Mouse (Mus musculus) liver, embryonic 16.5 days (tissue): ENCODE measurements around the gene Fgf9. TPM values are rescaled to one million over a fixed set of nuclear protein-coding genes. Genes with fewer than 3 reads are reported as not detected.

Source experiments
- ATAC-seq: fragments of 200-750 bp; cut with Nextera tagmentation; 2 replicates; pipeline ENCODE4 v1.8.0; 2017; ENCODE audit warnings: low read depth, mild to moderate bottlenecking, moderate number of reproducible peaks, moderate library complexity
- H3K27ac ChIP-seq: fragments of 300-500 bp; sonication (generic); 2 replicates; pipeline ENCODE4 v1.5.1; 2014; ENCODE audit warnings: mild to moderate bottlenecking, low read length
- H3K27me3 ChIP-seq: fragments of 300-500 bp; sonication (generic); 2 replicates; pipeline ENCODE4 v1.6.1; 2014; ENCODE audit warnings: low read depth, low read length, mixed read lengths; ENCODE audit not compliant: control insufficient read depth, insufficient read depth
- H3K36me3 ChIP-seq: fragments of 300-500 bp; sonication (generic); 2 replicates; pipeline ENCODE4 v1.6.1; 2014; ENCODE audit warnings: mild to moderate bottlenecking; ENCODE audit not compliant: control insufficient read depth, insufficient read depth
- H3K4me1 ChIP-seq: fragments of 300-500 bp; sonication (generic); 2 replicates; pipeline ENCODE4 v1.6.1; 2014; ENCODE audit warnings: low read depth, low read length, mixed read lengths; ENCODE audit not compliant: control insufficient read depth
- H3K4me2 ChIP-seq: fragments of 300-500 bp; sonication (generic); 2 replicates; pipeline ENCODE4 v1.6.1; 2014; ENCODE audit warnings: low read depth, low read length, mixed read lengths
- H3K4me3 ChIP-seq: fragments of 300-500 bp; sonication (generic); 2 replicates; pipeline ENCODE4 v1.5.1; 2014; ENCODE audit warnings: low read depth, mild to moderate bottlenecking, low read length
- H3K9ac ChIP-seq: fragments of 300-500 bp; sonication (generic); 2 replicates; pipeline ENCODE4 v1.6.1; 2014; ENCODE audit warnings: low read depth, low read length
- H3K9me3 ChIP-seq: fragments of 300-500 bp; sonication (generic); replicated peaks from 2 replicates; pipeline ENCODE4 v1.6.1; 2016; ENCODE audit warnings: low read length; ENCODE audit not compliant: control insufficient read depth
- WGBS: fragments of 180-500 bp; shearing (Covaris S2); extraction: QIAGEN DNeasy Blood & Tissue Kit; methylation state at CpG from one replicate; pipeline ENCODE4 v1.1.7; 2014; ENCODE audit not compliant: insufficient replicate concordance; 5-methylcytosine and 5-hydroxymethylcytosine counted together
- polyA plus RNA-seq: library from polyadenylated mRNA; unstranded; fragments of >200 nt; fragmentation: Nextera tagmentation; extraction: Ambion mirVana; gene quantifications from 2 replicates; pipeline ENCODE4 v1.2.1, GENCODE M21; 2015

The Fgf9 gene
- polyA plus RNA-seq, 1 experiment from 2014 or later: 0.45 TPM

GRCm38 (mm10) chr14:58150471-58150855, 80.1 kb downstream of the Fgf9 start:
- Histone ChIP-seq H3K4me2 (no peak overlapping the region), H3K4me1 (no peaks in the 10 kb centered on the region), H3K9me3 (no peaks in the 10 kb centered on the region), H3K9ac (no peak overlapping the region), H3K4me3 (no peak overlapping the region), H3K27ac (no peak overlapping the region), H3K27me3 (no peaks in the 10 kb centered on the region), H3K36me3 (no peaks in the 10 kb centered on the region)
- WGBS: 79% methylated on average over 13 of the region's 13 CpGs
- no peak for ATAC-seq

- 47% methylated on average over 1 of the region's 1 CpGs for WGBS
- Histone ChIP-seq H3K27me3 (no peaks in the 10 kb centered on the region), H3K4me1 (no peaks in the 10 kb centered on the region), H3K9me3 (no peaks in the 10 kb centered on the region), H3K4me2 (no peak overlapping the region), H3K9ac (no peak overlapping the region), H3K27ac (no peak overlapping the region), H3K4me3 (no peak overlapping the region), H3K36me3 (no peaks in the 10 kb centered on the region)
- no peak for ATAC-seq
Measured at GRCm38 (mm10) chr14:58152110-58152509, 81.8 kb downstream of the Fgf9 start.

- no peaks in the 10 kb centered on the region for H3K9me3 ChIP-seq
- no peak for ATAC-seq
- H3K4me1 ChIP-seq: no peaks in the 10 kb centered on the region
- no peaks in the 10 kb centered on the region for H3K36me3 ChIP-seq
- WGBS: 50% methylated on average over 15 of the region's 15 CpGs
- no peak overlapping the region for H3K9ac ChIP-seq
- H3K27ac ChIP-seq: no peak overlapping the region
- no peaks in the 10 kb centered on the region for H3K27me3 ChIP-seq
- H3K4me3 ChIP-seq: no peak overlapping the region
- no peak overlapping the region for H3K4me2 ChIP-seq
Measured at GRCm38 (mm10) chr14:58153470-58154416, 83.4 kb downstream of the Fgf9 start.

- H3K4me1 ChIP-seq: no peaks in the 10 kb centered on the region
- no peak overlapping the region for H3K27ac ChIP-seq
- no peaks in the 10 kb centered on the region for H3K27me3 ChIP-seq
- H3K36me3 ChIP-seq: no peaks in the 10 kb centered on the region
- no peak overlapping the region for H3K9ac ChIP-seq
- WGBS: 44% methylated on average over 1 of the region's 1 CpGs
- no peak overlapping the region for H3K4me2 ChIP-seq
- no peaks in the 10 kb centered on the region for H3K9me3 ChIP-seq
- ATAC-seq: no peak
- H3K4me3 ChIP-seq: no peak overlapping the region
Measured at GRCm38 (mm10) chr14:58160624-58161023, 90.3 kb downstream of the Fgf9 start.

Other genes starting within 250 kb of the Fgf9 start
- gene Ska3, start 244.4 kb upstream of the Fgf9 start, polyA plus RNA-seq: 16.6 and 19.1 TPM in 2 replicates
- 114 and 119 TPM in 2 replicates for gene Mrpl57, start 244.3 kb upstream of the Fgf9 start, polyA plus RNA-seq
- 12.5 and 12.7 TPM in 2 replicates for gene Zdhhc20, start 180.3 kb upstream of the Fgf9 start, polyA plus RNA-seq
- gene Micu2, start 71.3 kb upstream of the Fgf9 start, polyA plus RNA-seq: 34.1 and 34.3 TPM in 2 replicates